Mouse (Mus musculus): ENCODE measurements around the gene Eif2b5. TPM values are rescaled to one million over a fixed set of nuclear protein-coding genes. Genes with fewer than 3 reads are reported as not detected.
"Not testable (repeated sequence)": the region's sequence is repeated elsewhere in the genome, so short reads cannot be mapped to it uniquely, and the experiment has no call there.

Eif2b5 gene
- polyA plus RNA-seq, 1 experiment = 38.7 TPM

- H3K4me3 ChIP-seq (ENCODE audit: control insufficient read depth, low read depth, low read length) = no peak overlapping the region
- TF ChIP-seq POLR2A (IDR thresholded peaks at IDR 0.05; ENCODE audit: control insufficient read depth, low read depth, low read length) (no peak), CTCF (IDR thresholded peaks at IDR 0.05; ENCODE audit: control insufficient read depth, insufficient read depth, insufficient replicate concordance, low read depth, low read length) (no peak)
- H3K27ac ChIP-seq (ENCODE audit: control insufficient read depth, insufficient read depth, low read depth, low read length) = no peak overlapping the region
- no peaks in the 10 kb centered on the region for H3K27me3 ChIP-seq (ENCODE audit: control insufficient read depth, insufficient read depth, low read length)
- H3K4me1 ChIP-seq (ENCODE audit: control insufficient read depth, insufficient read depth, low read length) = peaks cover 3% of the 10 kb centered on the region
- H3K36me3 ChIP-seq (ENCODE audit: control insufficient read depth, insufficient read depth, low read length) = no peaks in the 10 kb centered on the region
Observed at GRCm38 (mm10) chr16:20471686-20472085, 26.9 kb upstream of the Eif2b5 start.

GRCm38 (mm10) chr16:20473748-20474147, 24.9 kb upstream of the Eif2b5 start:
- no peak for TF ChIP-seq POLR2A (IDR thresholded peaks at IDR 0.05; ENCODE audit: control insufficient read depth, low read depth, low read length)
- TF ChIP-seq CTCF (IDR thresholded peaks at IDR 0.05; ENCODE audit: control insufficient read depth, insufficient read depth, insufficient replicate concordance, low read depth, low read length) = no peak
- H3K27ac ChIP-seq (ENCODE audit: control insufficient read depth, insufficient read depth, low read depth, low read length) = no peak overlapping the region
- H3K27me3 ChIP-seq (ENCODE audit: control insufficient read depth, insufficient read depth, low read length) = no peaks in the 10 kb centered on the region
- no peaks in the 10 kb centered on the region for H3K36me3 ChIP-seq (ENCODE audit: control insufficient read depth, insufficient read depth, low read length)
- H3K4me3 ChIP-seq (ENCODE audit: control insufficient read depth, low read depth, low read length) = no peak overlapping the region
- H3K4me1 ChIP-seq (ENCODE audit: control insufficient read depth, insufficient read depth, low read length) = peaks cover 3% of the 10 kb centered on the region

- Histone ChIP-seq H3K4me1 (ENCODE audit: control insufficient read depth, insufficient read depth, low read length) (peaks cover 3% of the 10 kb centered on the region), H3K27me3 (ENCODE audit: control insufficient read depth, insufficient read depth, low read length) (no peaks in the 10 kb centered on the region), H3K4me3 (ENCODE audit: control insufficient read depth, low read depth, low read length) (no peak overlapping the region), H3K27ac (ENCODE audit: control insufficient read depth, insufficient read depth, low read depth, low read length) (no peak overlapping the region), H3K36me3 (ENCODE audit: control insufficient read depth, insufficient read depth, low read length) (no peaks in the 10 kb centered on the region)
- TF ChIP-seq CTCF (IDR thresholded peaks at IDR 0.05; ENCODE audit: control insufficient read depth, insufficient read depth, insufficient replicate concordance, low read depth, low read length) = no peak
- TF ChIP-seq POLR2A (IDR thresholded peaks at IDR 0.05; ENCODE audit: control insufficient read depth, low read depth, low read length) = no peak
Observed at GRCm38 (mm10) chr16:20474211-20474610, 24.4 kb upstream of the Eif2b5 start.

GRCm38 (mm10) chr16:20474786-20475185, 23.8 kb upstream of the Eif2b5 start:
- H3K36me3 ChIP-seq (ENCODE audit: control insufficient read depth, insufficient read depth, low read length) = no peaks in the 10 kb centered on the region
- H3K4me1 ChIP-seq (ENCODE audit: control insufficient read depth, insufficient read depth, low read length) = peaks cover 3% of the 10 kb centered on the region
- no peak for TF ChIP-seq POLR2A (IDR thresholded peaks at IDR 0.05; ENCODE audit: control insufficient read depth, low read depth, low read length)
- TF ChIP-seq CTCF (IDR thresholded peaks at IDR 0.05; ENCODE audit: control insufficient read depth, insufficient read depth, insufficient replicate concordance, low read depth, low read length) = no peak
- no peaks in the 10 kb centered on the region for H3K27me3 ChIP-seq (ENCODE audit: control insufficient read depth, insufficient read depth, low read length)
- H3K27ac ChIP-seq (ENCODE audit: control insufficient read depth, insufficient read depth, low read depth, low read length) = no peak overlapping the region
- no peak overlapping the region for H3K4me3 ChIP-seq (ENCODE audit: control insufficient read depth, low read depth, low read length)

GRCm38 (mm10) chr16:20475335-20475734, 23.3 kb upstream of the Eif2b5 start:
- H3K27me3 ChIP-seq (ENCODE audit: control insufficient read depth, insufficient read depth, low read length) = no peaks in the 10 kb centered on the region
- peaks cover 3% of the 10 kb centered on the region for H3K4me1 ChIP-seq (ENCODE audit: control insufficient read depth, insufficient read depth, low read length)
- no peak overlapping the region for H3K4me3 ChIP-seq (ENCODE audit: control insufficient read depth, low read depth, low read length)
- TF ChIP-seq CTCF (IDR thresholded peaks at IDR 0.05; ENCODE audit: control insufficient read depth, insufficient read depth, insufficient replicate concordance, low read depth, low read length) = no peak
- TF ChIP-seq POLR2A (IDR thresholded peaks at IDR 0.05; ENCODE audit: control insufficient read depth, low read depth, low read length) = no peak
- no peak overlapping the region for H3K27ac ChIP-seq (ENCODE audit: control insufficient read depth, insufficient read depth, low read depth, low read length)
- no peaks in the 10 kb centered on the region for H3K36me3 ChIP-seq (ENCODE audit: control insufficient read depth, insufficient read depth, low read length)

GRCm38 (mm10) chr16:20476857-20477256, 21.8 kb upstream of the Eif2b5 start:
- TF ChIP-seq CTCF (IDR thresholded peaks at IDR 0.05; ENCODE audit: control insufficient read depth, insufficient read depth, insufficient replicate concordance, low read depth, low read length) = no peak
- no peak for TF ChIP-seq POLR2A (IDR thresholded peaks at IDR 0.05; ENCODE audit: control insufficient read depth, low read depth, low read length)
- no peak overlapping the region for H3K27ac ChIP-seq (ENCODE audit: control insufficient read depth, insufficient read depth, low read depth, low read length)

GRCm38 (mm10) chr16:20477270-20477669, 21.3 kb upstream of the Eif2b5 start:
- H3K27ac ChIP-seq (ENCODE audit: control insufficient read depth, insufficient read depth, low read depth, low read length) = no peak overlapping the region

More at GRCm38 (mm10) chr16:20476857-20477256, 21.8 kb upstream of the Eif2b5 start:
- Histone ChIP-seq H3K27me3 (ENCODE audit: control insufficient read depth, insufficient read depth, low read length) (no peaks in the 10 kb centered on the region), H3K36me3 (ENCODE audit: control insufficient read depth, insufficient read depth, low read length) (no peaks in the 10 kb centered on the region), H3K4me3 (ENCODE audit: control insufficient read depth, low read depth, low read length) (no peak overlapping the region), H3K4me1 (ENCODE audit: control insufficient read depth, insufficient read depth, low read length) (peaks cover 3% of the 10 kb centered on the region)

GRCm38 (mm10) chr16:20478504-20478903, 20.1 kb upstream of the Eif2b5 start:
- Histone ChIP-seq H3K36me3 (ENCODE audit: control insufficient read depth, insufficient read depth, low read length) (no peaks in the 10 kb centered on the region), H3K27me3 (ENCODE audit: control insufficient read depth, insufficient read depth, low read length) (no peaks in the 10 kb centered on the region), H3K4me3 (ENCODE audit: control insufficient read depth, low read depth, low read length) (no peak overlapping the region), H3K4me1 (ENCODE audit: control insufficient read depth, insufficient read depth, low read length) (peaks cover 3% of the 10 kb centered on the region), H3K27ac (ENCODE audit: control insufficient read depth, insufficient read depth, low read depth, low read length) (no peak overlapping the region)
- TF ChIP-seq POLR2A (IDR thresholded peaks at IDR 0.05; ENCODE audit: control insufficient read depth, low read depth, low read length) = no peak
- no peak for TF ChIP-seq CTCF (IDR thresholded peaks at IDR 0.05; ENCODE audit: control insufficient read depth, insufficient read depth, insufficient replicate concordance, low read depth, low read length)

More at GRCm38 (mm10) chr16:20477270-20477669, 21.3 kb upstream of the Eif2b5 start:
- Histone ChIP-seq H3K36me3 (ENCODE audit: control insufficient read depth, insufficient read depth, low read length) (no peaks in the 10 kb centered on the region), H3K27me3 (ENCODE audit: control insufficient read depth, insufficient read depth, low read length) (no peaks in the 10 kb centered on the region), H3K4me3 (ENCODE audit: control insufficient read depth, low read depth, low read length) (no peak overlapping the region), H3K4me1 (ENCODE audit: control insufficient read depth, insufficient read depth, low read length) (peaks cover 3% of the 10 kb centered on the region)
- TF ChIP-seq POLR2A (IDR thresholded peaks at IDR 0.05; ENCODE audit: control insufficient read depth, low read depth, low read length) (no peak), CTCF (IDR thresholded peaks at IDR 0.05; ENCODE audit: control insufficient read depth, insufficient read depth, insufficient replicate concordance, low read depth, low read length) (no peak)

GRCm38 (mm10) chr16:20479026-20479760, 19.4 kb upstream of the Eif2b5 start:
- H3K27ac ChIP-seq (ENCODE audit: control insufficient read depth, insufficient read depth, low read depth, low read length); H3K36me3 ChIP-seq (ENCODE audit: control insufficient read depth, insufficient read depth, low read length): not testable (repeated sequence)

More at GRCm38 (mm10) chr16:20479026-20479760, 19.4 kb upstream of the Eif2b5 start:
- H3K4me3 ChIP-seq (ENCODE audit: control insufficient read depth, low read depth, low read length); H3K4me1 ChIP-seq (ENCODE audit: control insufficient read depth, insufficient read depth, low read length); H3K27me3 ChIP-seq (ENCODE audit: control insufficient read depth, insufficient read depth, low read length): not testable (repeated sequence)

Measured in testis, adult 2 months (tissue).